Mouse (Mus musculus) v-Abl transformed pro-B cells (cell line): Measurements from ENCODE around the gene Fbxo8.

Experiments
- in situ Hi-C, 2 experiments: fragments of 400-800 bp; cut with MboI; formaldehyde crosslinking; loops; one replicate each; pipeline ENCODE4 v1.15.1; 2025; ENCODE audit not compliant: unreplicated experiment in 2 of 2

Gene Fbxo8

DNA sequence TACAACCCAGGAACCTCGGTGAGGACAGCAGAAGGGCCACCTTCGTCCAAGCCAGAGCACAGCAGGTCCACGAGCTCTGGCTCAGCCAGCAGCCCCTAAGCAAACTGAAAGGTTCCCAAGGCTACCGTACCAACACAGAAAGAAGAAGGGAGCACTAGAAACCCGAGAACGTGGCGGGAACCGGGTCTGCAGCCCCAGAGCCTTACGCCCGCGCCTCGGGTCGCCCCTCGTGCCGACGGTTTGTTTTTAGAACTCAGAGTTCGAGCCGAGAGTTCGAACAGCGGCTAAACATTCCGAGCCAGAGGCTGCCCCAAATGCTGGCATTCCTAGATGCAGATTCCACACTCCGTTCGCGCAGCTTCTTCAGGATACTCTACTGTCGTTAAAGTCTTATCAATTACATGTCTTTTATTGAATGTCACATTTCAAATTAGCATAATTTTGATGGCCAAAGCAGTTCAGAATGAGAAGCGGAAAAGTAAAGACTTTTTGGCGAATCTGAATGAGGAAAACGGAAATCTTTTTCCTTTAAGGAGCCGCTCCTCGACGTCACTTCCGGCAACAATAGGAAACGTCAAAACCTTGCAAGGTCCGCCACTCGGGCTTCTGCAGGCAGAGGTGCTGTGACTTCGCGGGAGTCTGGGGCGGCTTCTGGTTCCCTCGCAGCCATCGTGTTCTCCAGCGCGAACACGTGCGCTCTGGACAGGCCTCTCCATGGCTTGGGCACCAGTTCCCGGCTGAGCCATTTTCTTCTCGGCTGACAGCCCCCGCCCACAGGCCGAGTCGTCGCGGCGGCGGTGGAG lies at the start of gene Fbxo8, which contains the start of gene Cep44:
Gene Fbxo8 (plus strand): TSS at position 533 of the 803 bp plus-strand sequence.
Gene Cep44 (minus strand): TSS at position 490 of the 803 bp plus-strand sequence.
- in situ Hi-C loops, result loop anchor here in 1 of 2 experiments (5.0 kb wide), 1 partner anchor 1102 kb away; the partner anchor contains the start of gene Galnt7

- in situ Hi-C loops, result loop anchor here in 1 of 2 experiments (10.0 kb wide), 1 partner anchor 967 kb away; no protein-coding TSS in a partner anchor
Measured at GRCm38 (mm10) chr8:56501911-56502310, 49.0 kb upstream of the Fbxo8 start.

GRCm38 (mm10) chr8:56508318-56508951 lies 42.5 kb upstream of the Fbxo8 start:
- in situ Hi-C loops, result loop anchor here in 1 of 2 experiments (10.0 kb wide), 1 partner anchor 974 kb away; no protein-coding TSS in a partner anchor

DNA sequence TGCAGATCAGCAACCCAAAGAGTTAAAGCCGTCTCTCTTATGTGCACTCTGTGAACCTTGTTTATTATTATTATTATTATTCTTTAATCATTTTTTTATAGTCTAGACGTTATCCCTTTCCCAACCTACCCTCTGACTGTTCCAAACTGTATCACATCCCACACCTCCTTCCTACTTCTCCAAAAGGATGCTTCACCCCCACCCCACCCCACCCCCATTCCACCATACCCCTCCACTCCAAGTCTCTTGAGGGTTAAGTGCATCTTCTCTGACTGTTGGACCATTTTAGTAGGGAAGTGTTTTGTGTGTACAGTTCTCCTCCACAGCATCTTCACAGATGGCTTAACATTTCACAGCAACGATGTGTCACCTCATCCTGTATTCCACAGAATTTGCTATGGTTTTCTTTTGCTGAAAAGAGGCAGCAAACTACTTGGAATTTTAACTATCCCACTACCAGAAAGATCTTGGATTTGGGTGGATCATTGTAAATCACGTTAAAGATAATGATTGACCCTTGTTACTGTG lies 41.9 kb upstream of the Fbxo8 start:
- in situ Hi-C loops, result loop anchor here in 1 of 2 experiments (10.0 kb wide), 1 partner anchor 974 kb away; no protein-coding TSS in a partner anchor

GRCm38 (mm10) chr8:56518848-56519247 lies 32.0 kb upstream of the Fbxo8 start:
- in situ Hi-C loops, result no loop called here

- in situ Hi-C loops, result no loop called here
Measured at GRCm38 (mm10) chr8:56520249-56520648, 30.6 kb upstream of the Fbxo8 start.

DNA sequence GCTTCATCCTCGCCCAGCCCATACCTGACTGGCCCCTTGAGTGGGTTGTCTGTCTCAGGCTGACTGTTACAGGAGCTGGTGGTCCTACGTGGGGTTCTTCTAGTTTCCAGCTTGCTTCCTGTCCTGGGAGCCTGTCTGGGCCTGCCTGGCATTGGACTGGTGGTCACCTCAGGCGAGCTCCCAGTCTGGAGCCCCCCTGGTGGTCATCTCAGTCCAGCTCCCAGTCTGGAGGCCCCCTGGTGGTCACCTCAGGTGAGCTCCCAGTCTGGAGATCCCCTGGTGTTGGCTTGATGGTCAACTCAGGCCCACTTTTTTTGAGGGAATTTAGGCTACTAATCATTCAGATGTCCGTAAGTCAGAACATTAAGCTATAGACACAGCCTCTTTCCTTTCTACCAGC lies 29.8 kb upstream of the Fbxo8 start:
- in situ Hi-C loops, result no loop called here

GRCm38 (mm10) chr8:56528869-56529268 lies 22.0 kb upstream of the Fbxo8 start:
- in situ Hi-C loops, result loop anchor here in 1 of 2 experiments (5.0 kb wide), 1 partner anchor 898 kb away; no protein-coding TSS in a partner anchor

- in situ Hi-C loops, result loop anchor here (5.0 to 10.0 kb wide), 4 partner anchors 84 to 1264 kb away; no protein-coding TSS in a partner anchor
Measured at GRCm38 (mm10) chr8:56530359-56530758, 20.5 kb upstream of the Fbxo8 start.

GRCm38 (mm10) chr8:56540706-56541105 lies 10.2 kb upstream of the Fbxo8 start:
- in situ Hi-C loops, result loop anchor here in 1 of 2 experiments (5.0 kb wide), 2 partner anchors 72 to 982 kb away; no protein-coding TSS in a partner anchor

DNA sequence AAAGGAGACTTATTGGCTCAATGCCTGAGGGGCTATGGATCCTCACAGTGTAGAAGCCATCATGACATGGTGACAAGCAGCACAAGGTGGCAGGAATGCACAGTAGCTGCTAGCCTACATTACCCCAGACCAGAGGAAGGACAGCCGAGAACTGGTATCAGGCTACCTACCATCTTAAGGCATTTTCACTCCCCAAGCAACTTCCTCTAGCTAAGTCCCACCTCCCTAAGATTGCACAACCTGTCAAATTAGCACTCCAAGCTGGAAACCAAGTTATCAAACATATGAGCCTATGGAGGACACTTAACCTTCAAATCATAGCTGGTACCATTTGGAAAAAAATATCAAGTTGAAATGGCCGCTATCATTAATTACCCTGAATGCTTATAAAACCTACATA lies 3.0 kb upstream of the Fbxo8 start:
- in situ Hi-C loops, result no loop called here

DNA sequence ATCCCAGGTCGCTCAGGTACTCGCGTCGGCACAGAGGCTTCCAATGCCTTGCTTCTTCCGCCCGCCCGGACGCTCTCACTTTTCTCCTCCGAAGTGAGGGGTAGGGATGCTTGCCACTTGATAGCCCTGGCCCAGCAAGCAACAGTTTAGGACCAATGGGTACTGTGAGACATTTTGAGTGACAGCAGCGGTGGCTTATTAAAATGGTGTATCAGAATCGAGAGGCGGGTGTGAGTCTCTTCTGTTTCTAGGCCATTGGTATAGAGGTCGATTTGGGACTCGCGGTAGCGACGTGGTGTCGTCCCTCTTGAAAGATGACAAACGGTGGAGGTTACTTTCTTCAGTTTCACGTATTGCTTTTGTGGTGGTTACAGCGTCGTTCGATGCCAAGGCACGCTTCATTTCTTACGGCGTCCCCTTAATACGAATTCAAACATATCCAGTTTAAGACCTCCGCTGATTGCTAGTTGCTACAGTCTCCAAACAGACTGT lies 517 bp downstream of the Fbxo8 start:
- in situ Hi-C loops, result loop anchor here in 1 of 2 experiments (5.0 kb wide), 1 partner anchor 1101 kb away; the partner anchor contains the start of gene Galnt7

DNA sequence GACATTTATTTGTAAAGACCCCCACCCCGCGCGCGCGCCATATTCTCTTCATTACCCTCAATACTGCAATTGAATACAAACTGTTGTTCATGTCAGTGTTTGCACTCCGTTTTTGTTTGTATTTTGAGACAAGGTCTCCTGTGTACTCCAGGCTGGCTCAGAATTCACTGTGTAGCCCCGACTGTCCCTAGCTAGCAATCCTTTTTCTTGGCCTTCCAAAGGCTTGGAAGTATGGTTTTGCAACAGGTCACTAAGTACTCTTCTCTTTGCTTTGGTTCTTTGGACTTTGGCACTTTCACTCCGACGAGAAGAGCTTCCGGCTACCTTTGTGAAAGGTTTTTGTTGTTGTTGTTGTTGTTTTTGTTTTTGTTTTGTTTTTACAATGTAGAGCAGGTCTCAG lies 1.2 kb downstream of the Fbxo8 start:
- in situ Hi-C loops, result loop anchor here in 1 of 2 experiments (5.0 kb wide), 1 partner anchor 1100 kb away; the partner anchor contains the start of gene Galnt7

DNA sequence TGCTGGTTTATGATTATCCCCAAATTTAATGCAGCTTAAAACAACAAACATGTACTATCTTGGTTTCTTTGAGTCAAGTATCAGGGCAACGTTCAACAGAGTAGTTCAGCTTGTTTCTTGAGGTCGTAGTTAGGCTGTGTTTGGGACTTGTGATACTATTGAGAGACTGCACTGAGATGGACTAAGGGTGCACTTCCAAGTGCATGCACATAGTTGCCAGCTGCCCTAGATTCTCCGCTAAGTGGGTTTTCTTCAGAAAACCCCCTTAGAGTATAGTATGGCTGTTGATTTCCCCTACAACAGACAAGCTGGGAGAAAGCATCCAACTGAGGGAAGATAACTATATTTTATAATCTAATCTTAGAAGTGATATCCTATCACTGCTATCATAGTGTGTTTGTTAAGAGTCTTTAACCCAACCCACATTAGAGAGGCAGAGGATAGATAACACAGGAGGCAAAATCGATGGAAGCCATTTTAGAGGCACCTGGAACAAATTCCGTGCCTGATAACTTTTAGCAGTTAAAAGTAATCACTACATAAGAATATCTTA lies 1.7 kb downstream of the Fbxo8 start:
- in situ Hi-C loops, result loop anchor here in 1 of 2 experiments (5.0 kb wide), 1 partner anchor 1100 kb away; the partner anchor contains the start of gene Galnt7

DNA sequence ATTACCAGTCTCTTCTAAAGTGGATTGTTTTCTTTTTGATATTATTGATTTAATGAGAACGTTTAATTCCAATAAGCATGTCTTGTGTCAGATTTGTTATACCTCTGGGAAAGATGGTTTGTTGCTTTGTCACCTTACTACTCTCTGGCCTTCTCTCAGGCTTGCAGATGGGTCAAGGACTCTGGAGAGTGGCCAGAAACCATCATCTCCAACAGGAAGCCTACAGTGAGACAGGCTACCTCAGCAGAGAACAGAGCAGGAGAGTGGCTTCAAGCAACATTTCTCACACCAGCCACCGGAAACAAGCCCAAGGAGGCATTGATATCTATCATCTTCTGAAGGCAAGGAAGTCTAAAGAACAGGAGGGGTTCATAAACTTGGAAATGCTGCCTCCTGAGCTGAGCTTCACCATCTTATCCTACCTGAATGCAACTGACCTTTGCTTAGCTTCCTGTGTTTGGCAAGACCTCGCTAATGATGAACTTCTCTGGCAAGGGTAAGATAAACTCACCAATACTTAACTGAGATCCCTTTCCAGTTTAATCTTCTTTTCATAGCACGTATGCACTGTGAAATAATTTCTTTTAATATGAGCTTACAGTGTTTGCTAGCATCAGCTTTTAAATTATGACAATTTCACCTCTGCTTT lies 13.6 kb downstream of the Fbxo8 start:
- in situ Hi-C loops, result no loop called here

DNA sequence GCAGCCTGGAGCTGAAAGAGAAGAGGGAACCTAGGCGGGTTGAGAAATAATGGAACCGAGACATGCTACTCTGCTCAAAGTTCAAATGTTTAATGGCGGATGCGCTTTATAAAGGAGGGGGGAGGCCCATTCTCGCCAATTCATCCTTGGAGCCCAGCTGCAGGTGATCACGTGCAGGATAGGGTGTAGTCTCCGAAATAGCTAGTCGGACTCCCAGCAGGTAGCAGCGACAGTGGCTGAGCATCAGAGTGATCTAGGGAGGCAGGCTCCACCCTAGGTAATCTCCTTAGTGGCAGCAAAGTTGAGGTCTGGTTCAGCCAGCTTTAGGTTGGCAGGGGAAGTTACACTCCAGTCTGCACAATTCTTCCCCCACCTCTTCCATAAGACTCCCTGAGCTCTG lies 16.0 kb downstream of the Fbxo8 start:
- in situ Hi-C loops, result no loop called here

DNA sequence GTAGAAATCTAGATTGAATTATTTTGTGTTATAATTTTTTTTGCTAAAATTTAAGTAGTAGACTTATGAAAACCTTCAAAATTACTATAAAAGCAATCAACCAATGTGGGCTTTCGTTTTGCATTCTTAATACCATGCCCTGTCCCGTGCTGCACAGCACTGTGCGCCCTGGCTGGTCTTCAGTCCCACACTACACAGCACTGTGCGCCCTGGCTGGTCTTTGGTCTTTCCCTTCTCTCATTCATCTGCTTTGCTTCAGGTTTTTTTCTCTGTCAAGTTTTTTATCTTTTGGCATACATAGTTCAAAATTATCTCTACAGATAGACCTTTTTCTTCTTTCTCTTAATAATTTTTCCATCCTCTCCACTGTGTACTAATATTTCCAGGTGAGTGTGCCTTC lies 30.0 kb downstream of the Fbxo8 start:
- in situ Hi-C loops, result no loop called here

DNA sequence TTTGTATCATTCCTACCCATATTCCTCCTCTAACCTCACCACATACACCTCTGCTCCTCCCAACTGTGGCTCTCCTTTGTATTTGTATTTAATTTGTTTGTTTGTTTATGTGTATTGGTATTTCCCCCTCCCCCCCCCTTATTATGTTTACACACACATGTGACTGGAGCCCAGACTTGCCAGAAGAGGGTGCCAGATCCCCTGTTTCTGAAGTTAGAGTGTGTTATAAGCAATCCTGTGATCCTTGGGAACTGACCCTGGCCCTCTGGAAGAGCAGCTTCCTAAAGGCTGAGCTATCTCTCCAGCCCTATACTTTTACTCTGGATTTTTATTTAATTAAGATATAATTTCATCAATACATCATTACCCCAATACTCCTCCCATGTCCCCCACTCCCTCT lies 32.0 kb downstream of the Fbxo8 start:
- in situ Hi-C loops, result no loop called here

- in situ Hi-C loops, result no loop called here
Measured at GRCm38 (mm10) chr8:56589004-56589403, 38.1 kb downstream of the Fbxo8 start.

DNA sequence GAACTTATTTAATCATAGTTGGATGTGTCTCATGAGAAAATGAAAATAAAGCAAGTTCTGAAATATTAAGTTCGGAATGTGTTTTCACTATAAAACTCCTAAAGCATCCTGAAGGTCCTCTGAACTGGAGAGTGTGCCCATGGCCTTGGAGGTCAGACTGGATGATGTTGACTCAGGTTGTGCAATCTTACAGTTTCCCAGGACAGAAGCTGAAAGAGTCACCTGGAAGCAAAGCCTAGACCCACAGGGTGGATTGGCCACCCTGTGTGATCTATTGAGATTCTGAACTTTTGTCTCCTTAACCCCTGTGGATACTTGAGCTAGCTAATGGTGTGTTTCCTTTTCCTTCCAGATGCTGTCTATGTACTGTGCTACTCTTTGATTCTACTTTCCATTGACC lies 40.2 kb downstream of the Fbxo8 start:
- in situ Hi-C loops, result no loop called here
